Mouse (Mus musculus): Measurements from ENCODE around the gene Rpn1.

The Rpn1 gene

GRCm38 (mm10) chr6:88084278-88085151 lies at the start of gene Rpn1:
TSS of gene Rpn1 (plus strand) at chr6:88084482.
- peak; percentile 71 for DNase-seq (ENCODE audit: low read depth)

- no peak for DNase-seq (ENCODE audit: low read depth)
Observed at GRCm38 (mm10) chr6:88037471-88038045, 46.7 kb upstream of the Rpn1 start.

- DNase-seq (ENCODE audit: low read depth), result no peak
Observed at GRCm38 (mm10) chr6:88039426-88039825, 44.9 kb upstream of the Rpn1 start.

GRCm38 (mm10) chr6:88041221-88041620 lies 43.1 kb upstream of the Rpn1 start:
- DNase-seq (ENCODE audit: low read depth), result no peak

- DNase-seq (ENCODE audit: low read depth), result no peak
Observed at GRCm38 (mm10) chr6:88042336-88042735, 41.9 kb upstream of the Rpn1 start.

- DNase-seq (ENCODE audit: low read depth), result no peak
Observed at GRCm38 (mm10) chr6:88044234-88044576, 40.1 kb upstream of the Rpn1 start.

GRCm38 (mm10) chr6:88044577-88045405 lies 39.5 kb upstream of the Rpn1 start, which contains the start of gene Rab7:
TSS of gene Rab7 (minus strand) at chr6:88045270.
- DNase-seq (ENCODE audit: low read depth), result peak; percentile 85

- DNase-seq (ENCODE audit: low read depth), result no peak
Observed at GRCm38 (mm10) chr6:88045406-88045766, 38.9 kb upstream of the Rpn1 start.

GRCm38 (mm10) chr6:88047853-88048252 lies 36.4 kb upstream of the Rpn1 start:
- no peak for DNase-seq (ENCODE audit: low read depth)

GRCm38 (mm10) chr6:88049008-88049407 lies 35.3 kb upstream of the Rpn1 start:
- no peak for DNase-seq (ENCODE audit: low read depth)

GRCm38 (mm10) chr6:88051206-88051605 lies 33.1 kb upstream of the Rpn1 start:
- no peak for DNase-seq (ENCODE audit: low read depth)

GRCm38 (mm10) chr6:88053228-88054080 lies 30.8 kb upstream of the Rpn1 start:
- no peak for DNase-seq (ENCODE audit: low read depth)

GRCm38 (mm10) chr6:88054081-88054835 lies 30.0 kb upstream of the Rpn1 start:
- no peak for DNase-seq (ENCODE audit: low read depth)

- no peak for DNase-seq (ENCODE audit: low read depth)
Observed at GRCm38 (mm10) chr6:88055663-88056062, 28.6 kb upstream of the Rpn1 start.

GRCm38 (mm10) chr6:88056866-88057265 lies 27.4 kb upstream of the Rpn1 start:
- DNase-seq (ENCODE audit: low read depth), result no peak

- no peak for DNase-seq (ENCODE audit: low read depth)
Observed at GRCm38 (mm10) chr6:88059903-88060302, 24.4 kb upstream of the Rpn1 start.

- DNase-seq (ENCODE audit: low read depth), result no peak
Observed at GRCm38 (mm10) chr6:88060602-88061001, 23.7 kb upstream of the Rpn1 start.

GRCm38 (mm10) chr6:88061406-88061805 lies 22.9 kb upstream of the Rpn1 start:
- no peak for DNase-seq (ENCODE audit: low read depth)

- DNase-seq (ENCODE audit: low read depth), result no peak
Observed at GRCm38 (mm10) chr6:88062398-88062797, 21.9 kb upstream of the Rpn1 start.

- DNase-seq (ENCODE audit: low read depth), result no peak
Observed at GRCm38 (mm10) chr6:88064072-88064642, 20.1 kb upstream of the Rpn1 start.

GRCm38 (mm10) chr6:88065116-88065515 lies 19.2 kb upstream of the Rpn1 start:
- DNase-seq (ENCODE audit: low read depth), result no peak
